Mouse (Mus musculus) embryonic fibroblast, embryonic 13.5 days (primary cell): ENCODE data around the gene Scp2.

Experiments
- CTCF ChIP-seq: IDR thresholded peaks from 2 replicates; pipeline ENCODE4 v1.5.1; 2011; ENCODE audit warnings: mild to moderate bottlenecking, control low read depth, low read length, moderate library complexity, borderline replicate concordance; ENCODE audit not compliant: insufficient read depth
- POLR2A ChIP-seq: IDR thresholded peaks from 2 replicates; pipeline ENCODE4 v1.6.1; 2011; ENCODE audit warnings: low read depth, mild to moderate bottlenecking, control low read depth, low read length, moderate library complexity

DNA sequence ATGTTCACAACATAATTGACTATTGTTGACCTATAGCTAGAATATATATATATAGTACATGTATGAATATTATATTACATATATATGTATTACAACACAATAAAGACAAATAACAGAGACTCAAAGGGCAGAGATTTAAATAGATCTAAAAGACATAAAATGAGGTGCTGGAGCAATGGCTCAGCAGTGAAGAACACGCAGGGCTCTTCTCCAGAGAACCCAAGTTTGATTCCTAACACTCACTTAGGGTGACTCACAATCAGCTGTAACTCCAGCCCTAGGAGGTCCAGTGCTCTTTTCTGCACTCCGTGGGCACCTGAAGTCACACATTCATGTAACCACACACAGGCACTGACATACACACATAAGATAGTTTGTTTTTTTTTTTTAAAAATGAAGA is 60.8 kb downstream of the Scp2 start:
- TF ChIP-seq CTCF: no peak
- no peak for TF ChIP-seq POLR2A
